Mouse (Mus musculus) heart, postnatal 0 days (tissue): ENCODE data around the gene Hsph1. TPM values are rescaled to one million over a fixed set of nuclear protein-coding genes. Genes with fewer than 3 reads are reported as not detected.

Source experiments
- ATAC-seq: fragments of 200-750 bp; cut with Nextera tagmentation; 2 replicates; pipeline ENCODE4 v1.8.0; 2017; ENCODE audit warnings: low read depth, moderate number of reproducible peaks, moderate library complexity; ENCODE audit not compliant: insufficient read depth
- DNase-seq: peaks from one replicate; pipeline ENCODE4 v3.0.0-alpha.2; 2016; ENCODE audit warnings: low spot score
- H3K27ac ChIP-seq: fragments of 300-500 bp; sonication (generic); 2 replicates; pipeline ENCODE4 v1.5.1; 2014; ENCODE audit warnings: low read depth, mild to moderate bottlenecking
- H3K27me3 ChIP-seq: fragments of 300-500 bp; sonication (generic); 2 replicates; pipeline ENCODE4 v1.6.1; 2014; ENCODE audit warnings: low read length, mixed read lengths; ENCODE audit not compliant: control insufficient read depth, insufficient read depth
- H3K36me3 ChIP-seq: fragments of 300-500 bp; sonication (generic); replicated peaks from 2 replicates; pipeline ENCODE4 v1.6.1; 2014; ENCODE audit warnings: low read length, mixed read lengths; ENCODE audit not compliant: control insufficient read depth, insufficient read depth
- H3K4me1 ChIP-seq: fragments of 300-500 bp; sonication (generic); 2 replicates; pipeline ENCODE4 v1.6.1; 2014; ENCODE audit warnings: antibody characterized with exemption; ENCODE audit not compliant: control insufficient read depth, insufficient read depth
- H3K4me2 ChIP-seq: fragments of 300-500 bp; sonication (generic); 2 replicates; pipeline ENCODE4 v1.6.1; 2014; ENCODE audit warnings: low read depth, mild to moderate bottlenecking, low read length, moderate library complexity
- H3K4me3 ChIP-seq: fragments of 300-500 bp; sonication (generic); 2 replicates; pipeline ENCODE4 v1.5.1; 2014; ENCODE audit warnings: low read depth, low read length
- H3K9ac ChIP-seq: fragments of 300-500 bp; sonication (generic); replicated peaks from 2 replicates; pipeline ENCODE4 v1.6.1; 2014; ENCODE audit warnings: low read depth, low read length, mixed read lengths
- H3K9me3 ChIP-seq: fragments of 300-500 bp; sonication (generic); replicated peaks from 2 replicates; pipeline ENCODE4 v1.6.1; 2016; ENCODE audit warnings: low read length; ENCODE audit not compliant: control insufficient read depth
- CTCF ChIP-seq: IDR thresholded peaks from 2 replicates; pipeline ENCODE4 v1.5.1; 2016; ENCODE audit warnings: antibody characterized with exemption, control low read depth, low read depth
- EP300 ChIP-seq: IDR thresholded peaks from 2 replicates; pipeline ENCODE4 v1.6.1; 2016; ENCODE audit warnings: antibody characterized with exemption, low read depth
- WGBS: fragments of 180-500 bp; shearing (Covaris S2); extraction: QIAGEN DNeasy Blood & Tissue Kit; methylation state at CpG from one replicate; pipeline ENCODE4 v1.1.7; 2014; 5-methylcytosine and 5-hydroxymethylcytosine counted together
- polyA plus RNA-seq: library from polyadenylated mRNA; unstranded; fragments of >200 nt; fragmentation: Nextera tagmentation; extraction: Ambion mirVana; gene quantifications from 2 replicates; pipeline ENCODE4 v1.2.1, GENCODE M21; 2015
- total RNA-seq: library from RNA; depleted of rRNA; stranded (reverse); fragments of >200 nt; gene quantifications from 2 replicates; pipeline ENCODE4 v1.2.3, GENCODE M21; 2014; ENCODE audit warnings: low replicate concordance

Hsph1 gene
- total and polyA plus RNA-seq, 2 experiments from 2014 or later: 4.7 to 9.7 TPM

- H3K4me2 ChIP-seq: peak within 1 kb of the TSS; percentile 93
- no peaks in the 10 kb centered on the region for H3K36me3 ChIP-seq
- peak within 1 kb of the TSS; percentile 94 for H3K4me3 ChIP-seq
- peak within 1 kb of the TSS; percentile 76 for H3K9ac ChIP-seq
- DNase-seq: peak; percentile 56
- TF ChIP-seq EP300: no peak
- peak; percentile 82 for TF ChIP-seq CTCF
- peak within 1 kb of the TSS; percentile 87 for H3K27ac ChIP-seq
- ATAC-seq: peak; percentile 95
- peaks cover 7% of the 10 kb centered on the region for H3K4me1 ChIP-seq
- under 1% methylated on average over 56 of the region's 106 CpGs for WGBS
- H3K9me3 ChIP-seq: no peaks in the 10 kb centered on the region
- H3K27me3 ChIP-seq: no peaks in the 10 kb centered on the region
These were observed 42.2 kb upstream of the Hsph1 start, which contains the start of gene B3glct for GRCm38 (mm10) chr5:149678100-149678989. Gene B3glct, plus strand, starts transcription at chr5:149678230.

GRCm38 (mm10) chr5:149677196-149677595, 41.0 kb upstream of the Hsph1 start:
- ATAC-seq: no peak
- TF ChIP-seq CTCF (no peak), EP300 (no peak)

GRCm38 (mm10) chr5:149663417-149663816, 27.2 kb upstream of the Hsph1 start:
- Histone ChIP-seq H3K27ac (no peak overlapping the region), H3K9me3 (0 out of 2 replicates have a peak, but pooled peaks cover 2% of the 10 kb centered on the region), H3K4me2 (no peak overlapping the region), H3K9ac (no peak overlapping the region), H3K27me3 (no peaks in the 10 kb centered on the region), H3K4me3 (no peak overlapping the region), H3K36me3 (no peaks in the 10 kb centered on the region), H3K4me1 (no peaks in the 10 kb centered on the region)
- no peak for ATAC-seq
- DNase-seq: no peak
- no peak for TF ChIP-seq CTCF
- TF ChIP-seq EP300: no peak
- 70% methylated on average over 5 of the region's 5 CpGs for WGBS

More at GRCm38 (mm10) chr5:149677196-149677595, 41.0 kb upstream of the Hsph1 start:
- H3K27ac ChIP-seq: no peak overlapping the region
- DNase-seq: no peak
- H3K9me3 ChIP-seq: no peaks in the 10 kb centered on the region
- WGBS: 94% methylated on average over 3 of the region's 3 CpGs
- no peak overlapping the region for H3K4me2 ChIP-seq
- H3K36me3 ChIP-seq: no peaks in the 10 kb centered on the region
- no peak overlapping the region for H3K9ac ChIP-seq
- H3K27me3 ChIP-seq: no peaks in the 10 kb centered on the region
- H3K4me3 ChIP-seq: no peak overlapping the region
- peaks cover 7% of the 10 kb centered on the region for H3K4me1 ChIP-seq

GRCm38 (mm10) chr5:149662980-149663379, 26.8 kb upstream of the Hsph1 start:
- no peak overlapping the region for H3K27ac ChIP-seq
- no peak for ATAC-seq
- no peak overlapping the region for H3K4me3 ChIP-seq
- no peaks in the 10 kb centered on the region for H3K27me3 ChIP-seq
- no peak overlapping the region for H3K4me2 ChIP-seq
- WGBS: 92% methylated on average over 6 of the region's 6 CpGs
- no peaks in the 10 kb centered on the region for H3K4me1 ChIP-seq
- no peak for TF ChIP-seq EP300
- peak; percentile 13; the same call in 1 of the 2 replicates for TF ChIP-seq CTCF
- 0 out of 2 replicates have a peak, but pooled peaks cover 2% of the 10 kb centered on the region for H3K9me3 ChIP-seq
- no peak overlapping the region for H3K9ac ChIP-seq
- no peak for DNase-seq
- no peaks in the 10 kb centered on the region for H3K36me3 ChIP-seq

- Histone ChIP-seq H3K27me3 (no peaks in the 10 kb centered on the region), H3K4me3 (no peak overlapping the region), H3K4me1 (no peaks in the 10 kb centered on the region), H3K27ac (no peak overlapping the region), H3K4me2 (no peak overlapping the region), H3K36me3 (no peaks in the 10 kb centered on the region), H3K9ac (no peak overlapping the region), H3K9me3 (0 out of 2 replicates have a peak, but pooled peaks cover 2% of the 10 kb centered on the region)
- DNase-seq (no peak), ATAC-seq (no peak)
- WGBS: 89% methylated on average over 6 of the region's 6 CpGs
- TF ChIP-seq CTCF: no peak
- no peak for TF ChIP-seq EP300
These were observed 25.3 kb upstream of the Hsph1 start for GRCm38 (mm10) chr5:149661428-149661827.
